Mouse (Mus musculus) intestine, embryonic 14.5 days (tissue): ENCODE results near the gene Keap1. TPM values are rescaled to one million over a fixed set of nuclear protein-coding genes. Genes with fewer than 3 reads are reported as not detected.
"Not testable (repeated sequence)": the region's sequence is repeated elsewhere in the genome, so short reads cannot be mapped to it uniquely, and the experiment has no call there.

ENCODE experiments used
- ATAC-seq: fragments of 200-750 bp; cut with Nextera tagmentation; replicated peaks from 2 replicates; pipeline ENCODE4 v1.8.0; 2017; ENCODE audit warnings: low read depth, moderate number of reproducible peaks, moderate TSS enrichment, moderate library complexity; ENCODE audit not compliant: low FRiP score, low TSS enrichment
- DNase-seq: peaks from one replicate; pipeline ENCODE4 v3.0.0-alpha.2; 2018; ENCODE audit warnings: low spot score
- H3K27ac ChIP-seq: fragments of 300-500 bp; sonication (generic); 2 replicates; pipeline ENCODE4 v1.5.1; 2014; ENCODE audit warnings: low read depth, mild to moderate bottlenecking, control low read depth
- H3K27me3 ChIP-seq: fragments of 300-500 bp; sonication (generic); replicated peaks from 2 replicates; pipeline ENCODE4 v1.6.1; 2014; ENCODE audit warnings: low read length, control low read depth; ENCODE audit not compliant: control insufficient read depth, insufficient read depth
- H3K36me3 ChIP-seq: fragments of 300-500 bp; sonication (generic); 2 replicates; pipeline ENCODE4 v1.6.1; 2014; ENCODE audit warnings: low read length, control low read depth; ENCODE audit not compliant: control insufficient read depth, insufficient read depth
- H3K4me1 ChIP-seq: fragments of 300-500 bp; sonication (generic); replicated peaks from 2 replicates; pipeline ENCODE4 v1.6.1; 2014; ENCODE audit warnings: low read length, control low read depth, mixed read lengths; ENCODE audit not compliant: control insufficient read depth, insufficient read depth
- H3K4me2 ChIP-seq: fragments of 300-500 bp; sonication (generic); 2 replicates; pipeline ENCODE4 v1.6.1; 2014; ENCODE audit warnings: low read length
- H3K4me3 ChIP-seq: fragments of 300-500 bp; sonication (generic); 2 replicates; pipeline ENCODE4 v1.5.1; 2014; ENCODE audit warnings: low read depth, low read length, control low read depth, mixed read lengths
- H3K9ac ChIP-seq: fragments of 300-500 bp; sonication (generic); 2 replicates; pipeline ENCODE4 v1.6.1; 2014; ENCODE audit warnings: mild to moderate bottlenecking, low read length
- H3K9me3 ChIP-seq: fragments of 300-500 bp; sonication (generic); 2 replicates; pipeline ENCODE4 v1.6.1; 2016; ENCODE audit warnings: low read length, control low read depth; ENCODE audit not compliant: control insufficient read depth
- WGBS: fragments of 180-500 bp; shearing (Covaris S2); extraction: QIAGEN DNeasy Blood & Tissue Kit; methylation state at CpG from one replicate; pipeline ENCODE4 v1.1.7; 2014; 5-methylcytosine and 5-hydroxymethylcytosine counted together
- polyA plus RNA-seq: library from polyadenylated mRNA; unstranded; fragments of >200 nt; fragmentation: Nextera tagmentation; extraction: Ambion mirVana; gene quantifications from 2 replicates; pipeline ENCODE4 v1.2.1, GENCODE M21; 2014

Keap1 gene
- polyA plus RNA-seq, 1 experiment from 2014 or later, result 43.0 TPM

DNA sequence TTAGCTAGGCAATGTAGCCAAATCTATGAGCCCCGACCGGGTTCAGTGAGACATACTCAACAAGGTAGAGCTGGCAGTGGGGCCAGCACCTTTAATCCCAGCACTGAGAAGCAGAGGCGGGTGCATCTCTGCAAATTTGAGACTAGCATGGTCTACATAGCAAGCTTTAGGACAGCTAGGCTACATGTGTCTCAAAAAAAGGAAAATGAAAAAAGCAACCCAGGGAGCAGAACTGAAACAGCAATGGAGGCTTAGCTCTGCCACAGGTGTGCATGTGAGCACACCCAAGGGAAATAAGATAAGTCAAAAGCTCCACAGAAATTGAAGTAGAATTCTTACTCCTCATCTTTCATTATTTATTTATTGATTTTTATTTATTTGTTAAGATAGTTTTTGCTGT, 40.2 kb downstream of the Keap1 start:
- Histone ChIP-seq H3K9ac (no peak overlapping the region), H3K36me3 (no peaks in the 10 kb centered on the region), H3K9me3 (no peaks in the 10 kb centered on the region), H3K4me2 (no peak overlapping the region), H3K4me1 (no peaks in the 10 kb centered on the region; the same call in 1 of the 2 replicates), H3K27ac (no peak overlapping the region), H3K4me3 (no peak overlapping the region), H3K27me3 (no peaks in the 10 kb centered on the region)
- no peak for ATAC-seq
- 87% methylated on average over 3 of the region's 3 CpGs for WGBS
- DNase-seq, result no peak

GRCm38 (mm10) chr9:21197981-21198380, 41.2 kb downstream of the Keap1 start:
- Histone ChIP-seq H3K36me3 (no peaks in the 10 kb centered on the region), H3K4me2 (no peak overlapping the region), H3K9me3 (no peaks in the 10 kb centered on the region), H3K27ac (no peak overlapping the region), H3K9ac (no peak overlapping the region), H3K4me3 (no peak overlapping the region), H3K4me1 (no peaks in the 10 kb centered on the region; the same call in 1 of the 2 replicates), H3K27me3 (no peaks in the 10 kb centered on the region)
- ATAC-seq (peak; percentile 53; the same call in 1 of the 2 replicates), DNase-seq (no peak)
- 25% methylated on average over 4 of the region's 4 CpGs for WGBS

DNA sequence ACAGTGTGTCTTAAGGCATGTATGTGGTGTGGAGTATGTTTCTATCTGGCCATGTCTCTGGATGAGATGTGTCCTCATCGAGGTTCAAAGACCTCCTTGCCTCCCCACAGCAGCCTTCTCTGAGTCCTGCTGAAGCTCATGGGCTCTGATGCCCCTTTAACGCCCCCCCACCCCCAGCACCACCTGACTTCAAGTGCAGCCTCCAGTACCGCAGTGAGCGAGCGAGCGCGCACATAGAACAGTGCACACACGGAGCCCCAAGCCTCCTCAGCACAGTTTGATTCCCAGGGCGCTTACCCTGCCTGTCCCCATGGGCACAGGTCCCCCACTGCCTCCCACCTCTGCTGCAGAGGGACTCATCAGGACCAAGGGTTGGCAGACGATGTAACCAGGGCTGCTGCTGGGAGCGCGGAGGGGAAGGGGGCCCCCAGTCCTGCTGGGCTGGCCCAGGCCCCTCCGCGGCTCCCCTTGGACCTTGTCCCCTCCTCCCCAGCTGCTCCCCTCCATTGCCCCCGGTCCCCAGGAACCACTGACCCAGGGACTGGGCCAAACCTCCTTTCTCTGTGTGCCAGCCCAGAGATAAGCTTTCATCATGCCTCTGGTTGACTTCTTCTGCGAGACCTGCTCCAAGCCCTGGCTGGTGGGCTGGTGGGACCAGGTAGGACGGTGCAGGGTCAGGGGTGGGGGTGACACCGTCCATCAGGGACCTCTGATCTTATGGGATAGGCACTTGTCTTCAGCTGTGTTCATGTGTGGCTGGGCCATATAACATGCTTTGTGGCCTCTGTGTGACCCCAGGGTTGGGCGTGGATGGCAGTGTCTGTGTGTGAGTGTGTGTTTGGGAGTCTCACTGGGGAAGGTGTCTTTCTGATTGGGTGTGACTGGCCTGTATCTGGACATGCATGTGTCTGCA, 42.4 kb downstream of the Keap1 start:
- Histone ChIP-seq H3K9me3 (no peaks in the 10 kb centered on the region), H3K27ac (no peak overlapping the region), H3K9ac (peak overlapping the region; percentile 27; the same call in 1 of the 2 replicates), H3K4me3 (peak overlapping the region; percentile 27), H3K4me1 (no peaks in the 10 kb centered on the region; the same call in 1 of the 2 replicates), H3K4me2 (peak overlapping the region; percentile 48), H3K27me3 (no peaks in the 10 kb centered on the region), H3K36me3 (no peaks in the 10 kb centered on the region)
- peak; percentile 44; the same call in 1 of the 2 replicates for ATAC-seq
- no peak for DNase-seq
- 35% methylated on average over 19 of the region's 19 CpGs for WGBS

GRCm38 (mm10) chr9:21195736-21196505, 43.2 kb downstream of the Keap1 start:
- 0 out of 2 replicates have a peak, but pooled peaks have one; percentile 45 for ATAC-seq
- H3K9me3 ChIP-seq, H3K27me3 ChIP-seq, H3K36me3 ChIP-seq, H3K4me3 ChIP-seq, H3K4me1 ChIP-seq, H3K27ac ChIP-seq, H3K4me2 ChIP-seq, H3K9ac ChIP-seq, DNase-seq: not testable (repeated sequence)
- WGBS, result 61% methylated on average over 7 of the region's 7 CpGs

GRCm38 (mm10) chr9:21194787-21195493, 44.2 kb downstream of the Keap1 start:
- Histone ChIP-seq H3K9ac (no peak overlapping the region), H3K27ac (no peak overlapping the region), H3K9me3 (no peaks in the 10 kb centered on the region), H3K4me3 (no peak overlapping the region), H3K4me1 (no peaks in the 10 kb centered on the region; the same call in 1 of the 2 replicates), H3K36me3 (no peaks in the 10 kb centered on the region), H3K27me3 (no peaks in the 10 kb centered on the region), H3K4me2 (no peak overlapping the region)
- ATAC-seq, result no peak
- no peak for DNase-seq
- WGBS, result 80% methylated on average over 4 of the region's 4 CpGs

DNA sequence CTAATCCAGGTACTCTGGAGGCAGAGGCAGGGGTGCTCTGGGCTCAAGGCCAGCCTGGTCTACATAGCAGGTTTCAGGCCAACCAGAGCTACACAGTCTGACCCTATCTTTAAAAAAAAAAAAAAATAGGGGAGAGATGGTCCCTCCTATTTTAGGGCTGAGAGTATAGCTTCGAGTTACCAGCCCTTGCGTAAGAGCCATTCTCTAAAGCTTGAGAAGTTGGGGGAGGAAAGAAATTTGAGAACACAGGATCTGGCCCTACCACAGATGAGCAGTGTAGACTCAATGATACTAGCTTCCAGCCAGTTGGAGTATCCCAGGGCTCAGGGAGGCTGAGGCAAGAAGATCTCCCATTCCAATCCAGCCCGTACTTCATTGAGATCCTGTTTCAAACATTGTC, 45.4 kb downstream of the Keap1 start:
- no peaks in the 10 kb centered on the region for H3K27me3 ChIP-seq
- H3K4me3 ChIP-seq, result no peak overlapping the region
- no peak overlapping the region for H3K4me2 ChIP-seq
- H3K36me3 ChIP-seq, result no peaks in the 10 kb centered on the region
- WGBS, result 87% methylated on average over 3 of the region's 3 CpGs
- H3K9ac ChIP-seq, result no peak overlapping the region
- H3K9me3 ChIP-seq, result no peaks in the 10 kb centered on the region
- no peaks in the 10 kb centered on the region; the same call in 1 of the 2 replicates for H3K4me1 ChIP-seq
- no peak for DNase-seq
- no peak overlapping the region for H3K27ac ChIP-seq
- no peak for ATAC-seq

- Histone ChIP-seq H3K36me3 (no peaks in the 10 kb centered on the region), H3K4me2 (no peak overlapping the region), H3K27ac (no peak overlapping the region), H3K9ac (no peak overlapping the region), H3K27me3 (no peaks in the 10 kb centered on the region), H3K4me1 (no peaks in the 10 kb centered on the region), H3K9me3 (no peaks in the 10 kb centered on the region), H3K4me3 (no peak overlapping the region)
- 71% methylated on average over 3 of the region's 3 CpGs for WGBS
- no peak for ATAC-seq
- no peak for DNase-seq
These were observed 48.5 kb downstream of the Keap1 start for GRCm38 (mm10) chr9:21190670-21191069.

- no peak overlapping the region for H3K27ac ChIP-seq
- H3K9ac ChIP-seq, result no peak overlapping the region
- no peaks in the 10 kb centered on the region for H3K27me3 ChIP-seq
- no peak overlapping the region for H3K4me3 ChIP-seq
- DNase-seq (no peak), ATAC-seq (no peak)
- no peak overlapping the region for H3K4me2 ChIP-seq
- H3K36me3 ChIP-seq, result no peaks in the 10 kb centered on the region
- H3K9me3 ChIP-seq, result no peaks in the 10 kb centered on the region
- no peaks in the 10 kb centered on the region for H3K4me1 ChIP-seq
- WGBS, result 38% methylated on average over 7 of the region's 7 CpGs
These were observed 49.3 kb downstream of the Keap1 start for GRCm38 (mm10) chr9:21189905-21190304.
